Mouse (Mus musculus) layer of hippocampus, postnatal 14 days (tissue): ENCODE measurements around the gene Cox8c. TPM values are rescaled to one million over a fixed set of nuclear protein-coding genes. Genes with fewer than 3 reads are reported as not detected.

Source experiments
- DNase-seq, 2 experiments: peaks; one replicate each; pipeline ENCODE4 v3.0.0; 2021 to 2022; ENCODE audit warnings: low spot score in 2 of 2, mixed read lengths in 1 of 2
- long read RNA-seq, 2 experiments: library from polyadenylated mRNA; stranded (forward); transcript quantifications; one replicate each; pipeline ENCODE4 v2.0.0; 2021
- total RNA-seq, 2 experiments: library from RNA; stranded (reverse); gene quantifications; 2 replicates each; pipeline ENCODE4 v1.2.3; 2021

The Cox8c gene
- not detected for total RNA-seq
- long read RNA-seq, experiment 1, result 0 reads
- long read RNA-seq, experiment 2, result 0 reads

- DNase-seq, result no peak
These were observed at the start of gene Cox8c for GRCm38 (mm10) chr12:102899091-102899490. TSS of gene Cox8c (plus strand) at chr12:102899316.

GRCm38 (mm10) chr12:102860806-102861205, 38.3 kb upstream of the Cox8c start:
- DNase-seq, result no peak

GRCm38 (mm10) chr12:102869802-102870201, 29.3 kb upstream of the Cox8c start:
- DNase-seq, result no peak

- no peak for DNase-seq
These were observed 28.6 kb upstream of the Cox8c start for GRCm38 (mm10) chr12:102870527-102870926.

- DNase-seq, result peak; percentile 18 to 28
These were observed 21.6 kb upstream of the Cox8c start for GRCm38 (mm10) chr12:102877301-102878030.

- peak; percentile 94 to 96 for DNase-seq
These were observed 20.9 kb upstream of the Cox8c start, which contains the start of gene Btbd7 for GRCm38 (mm10) chr12:102878031-102878823. TSS of gene Btbd7 (minus strand) at chr12:102878471.

- DNase-seq, result peak; percentile 26 to 40
These were observed 20.2 kb upstream of the Cox8c start for GRCm38 (mm10) chr12:102878901-102879300.

- DNase-seq, result peak; percentile 34 to 53
These were observed 13.4 kb upstream of the Cox8c start for GRCm38 (mm10) chr12:102885735-102886134.

GRCm38 (mm10) chr12:102887366-102887765, 11.8 kb upstream of the Cox8c start:
- no peak for DNase-seq

GRCm38 (mm10) chr12:102888568-102888967, 10.5 kb upstream of the Cox8c start:
- no peak for DNase-seq

- peak; percentile 22 to 52 for DNase-seq
These were observed 9.1 kb downstream of the Cox8c start for GRCm38 (mm10) chr12:102908191-102908590.

- DNase-seq, result no peak
These were observed 17.0 kb downstream of the Cox8c start for GRCm38 (mm10) chr12:102916073-102916472.

GRCm38 (mm10) chr12:102929764-102930163, 30.6 kb downstream of the Cox8c start:
- no peak for DNase-seq

- no peak for DNase-seq
These were observed 31.2 kb downstream of the Cox8c start for GRCm38 (mm10) chr12:102930335-102930734.

GRCm38 (mm10) chr12:102930789-102931188, 31.7 kb downstream of the Cox8c start:
- DNase-seq, result no peak

GRCm38 (mm10) chr12:102935892-102936291, 36.8 kb downstream of the Cox8c start:
- no peak for DNase-seq

GRCm38 (mm10) chr12:102945571-102945970, 46.5 kb downstream of the Cox8c start:
- DNase-seq, result no peak

GRCm38 (mm10) chr12:102947826-102948225, 48.7 kb downstream of the Cox8c start:
- DNase-seq, result no peak

GRCm38 (mm10) chr12:102948778-102949394, 49.8 kb downstream of the Cox8c start, which contains the start of gene Unc79:
TSS of gene Unc79 (plus strand) at chr12:102948859.
- peak; percentile 82 to 88 for DNase-seq

GRCm38 (mm10) chr12:102949395-102950208, 50.5 kb downstream of the Cox8c start:
- DNase-seq, result peak; percentile 73 to 81
